Mouse (Mus musculus) layer of hippocampus, adult 2 months (tissue): ENCODE data around the gene Fcgr3. TPM values are rescaled to one million over a fixed set of nuclear protein-coding genes. Genes with fewer than 3 reads are reported as not detected.
"Not testable (repeated sequence)": the region's sequence is repeated elsewhere in the genome, so short reads cannot be mapped to it uniquely, and the experiment has no call there.

ENCODE experiments used
- DNase-seq, 2 experiments: peaks; one replicate each; pipeline ENCODE4 v3.0.0; 2022; ENCODE audit warnings: low spot score in 2 of 2
- H3K27ac ChIP-seq: fragments of 200-600 bp; 2 replicates; pipeline ENCODE4 v1.8.1; 2022
- H3K4me3 ChIP-seq: fragments of 200-600 bp; 2 replicates; pipeline ENCODE4 v1.8.1; 2022; ENCODE audit warnings: mild to moderate bottlenecking
- CTCF ChIP-seq: fragments of 200-600 bp; conservative IDR thresholded peaks from 2 replicates; pipeline ENCODE4 v1.8.1; 2022; ENCODE audit warnings: antibody characterized with exemption, mild to moderate bottlenecking, moderate library complexity
- long read RNA-seq, 2 experiments: library from polyadenylated mRNA; stranded (forward); transcript quantifications; one replicate each; pipeline ENCODE4 v2.0.0; 2021; ENCODE audit warnings: borderline mapping rate in 2 of 2
- total RNA-seq, 2 experiments: library from RNA; stranded (reverse); gene quantifications; 2 replicates each; pipeline ENCODE4 v1.2.3; 2021

Gene Fcgr3
- total RNA-seq, result 10 to 100 TPM; 12.0 to 12.3 TPM
- long read RNA-seq, experiment 1, partial matches to known transcripts, result 0 of 4 reads
- long read RNA-seq, experiment 1, other reads (novel, unspliced or antisense), result 1 of 4 reads
- long read RNA-seq, experiment 2, transcript Fcgr3-201 (5 exons, 1,347 nt), result major isoform, 7 of 11 reads
- long read RNA-seq, experiment 2, partial matches to known transcripts, result 0 of 11 reads
- long read RNA-seq, experiment 2, other reads (novel, unspliced or antisense), result 2 of 11 reads

- TF ChIP-seq CTCF, result peak; percentile 55
- H3K4me3 ChIP-seq, result peak within 1 kb of the TSS; percentile 46
- peak; percentile 67 to 72 for DNase-seq
- H3K27ac ChIP-seq, result not testable (repeated sequence)
These were observed at the start of gene Fcgr3 for GRCm38 (mm10) chr1:171064491-171065242. Gene Fcgr3, minus strand, starts transcription at chr1:171064935.

GRCm38 (mm10) chr1:171113873-171114299, 49.2 kb upstream of the Fcgr3 start, which contains the start of gene Cfap126:
Gene Cfap126, plus strand, starts transcription at chr1:171113918.
- peak within 1 kb of the TSS; percentile 74 for H3K27ac ChIP-seq
- no peak for TF ChIP-seq CTCF
- H3K4me3 ChIP-seq, result peak within 1 kb of the TSS; percentile 67

DNA sequence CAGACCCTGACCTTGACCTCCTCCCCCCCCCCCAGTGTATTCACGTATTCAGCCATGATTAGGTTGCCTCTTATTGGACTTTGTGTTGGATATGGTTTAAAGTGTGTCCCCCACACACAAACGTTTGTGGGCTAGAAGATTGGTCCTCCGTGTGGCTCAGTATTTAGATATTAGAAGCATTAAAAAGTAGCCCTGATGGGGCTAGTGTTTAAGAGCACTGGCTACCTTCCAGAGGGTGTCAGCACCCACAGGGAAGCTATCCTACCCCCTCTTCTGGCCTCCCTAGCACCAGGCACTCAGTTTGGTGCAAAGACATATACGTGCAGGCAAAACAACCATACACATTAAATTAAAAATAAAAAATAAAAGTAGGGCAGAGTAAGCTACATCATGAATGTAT, 48.3 kb upstream of the Fcgr3 start:
- Histone ChIP-seq H3K4me3 (no peak overlapping the region), H3K27ac (no peak overlapping the region; the same call in 1 of the 2 replicates)
- TF ChIP-seq CTCF, result no peak
- DNase-seq, result no peak

More at GRCm38 (mm10) chr1:171113873-171114299, 49.2 kb upstream of the Fcgr3 start, which contains the start of gene Cfap126:
- peak; percentile 22 to 52 for DNase-seq

DNA sequence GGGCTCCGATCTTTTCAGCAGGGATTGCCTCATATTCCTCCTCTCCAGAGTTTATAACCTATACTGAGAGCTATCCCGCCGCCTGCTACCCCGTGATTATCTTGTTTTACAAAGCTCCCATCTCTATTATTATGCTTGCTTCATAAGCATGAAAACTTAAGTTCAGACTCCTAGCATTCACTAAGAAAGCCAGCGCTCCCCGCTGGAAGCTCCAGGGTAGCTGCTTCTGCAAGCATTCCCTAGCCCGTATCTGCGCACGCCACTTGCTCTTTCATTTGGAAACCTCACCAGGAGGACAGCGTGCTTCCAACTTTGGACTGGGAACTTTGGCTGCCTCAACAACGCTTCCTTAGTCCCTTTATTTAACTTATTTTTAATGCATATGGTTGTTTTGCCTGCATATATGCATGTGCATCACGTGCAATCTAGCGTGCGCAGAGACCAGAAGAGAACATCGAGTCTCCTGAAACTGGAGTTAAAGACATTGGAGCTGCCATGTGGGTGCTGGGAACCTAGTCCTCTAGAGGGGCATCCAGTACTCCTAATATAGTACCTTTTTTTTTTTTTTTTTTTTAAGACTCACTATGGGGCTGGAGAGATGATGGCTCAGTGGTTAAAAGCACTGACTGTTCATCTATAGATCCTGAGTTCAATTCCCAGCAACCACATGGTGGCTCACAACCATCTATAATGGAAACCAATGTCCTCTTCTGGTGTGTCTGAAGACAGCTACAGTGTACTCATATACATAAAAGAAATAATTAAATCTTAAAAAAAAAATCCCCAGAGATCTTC, 47.2 kb upstream of the Fcgr3 start:
- Histone ChIP-seq H3K4me3 (peak overlapping the region; percentile 84), H3K27ac (peak overlapping the region; percentile 81)
- TF ChIP-seq CTCF, result no peak; the same call in 1 of the 2 replicates
- DNase-seq, result peak; percentile 18 to 20

DNA sequence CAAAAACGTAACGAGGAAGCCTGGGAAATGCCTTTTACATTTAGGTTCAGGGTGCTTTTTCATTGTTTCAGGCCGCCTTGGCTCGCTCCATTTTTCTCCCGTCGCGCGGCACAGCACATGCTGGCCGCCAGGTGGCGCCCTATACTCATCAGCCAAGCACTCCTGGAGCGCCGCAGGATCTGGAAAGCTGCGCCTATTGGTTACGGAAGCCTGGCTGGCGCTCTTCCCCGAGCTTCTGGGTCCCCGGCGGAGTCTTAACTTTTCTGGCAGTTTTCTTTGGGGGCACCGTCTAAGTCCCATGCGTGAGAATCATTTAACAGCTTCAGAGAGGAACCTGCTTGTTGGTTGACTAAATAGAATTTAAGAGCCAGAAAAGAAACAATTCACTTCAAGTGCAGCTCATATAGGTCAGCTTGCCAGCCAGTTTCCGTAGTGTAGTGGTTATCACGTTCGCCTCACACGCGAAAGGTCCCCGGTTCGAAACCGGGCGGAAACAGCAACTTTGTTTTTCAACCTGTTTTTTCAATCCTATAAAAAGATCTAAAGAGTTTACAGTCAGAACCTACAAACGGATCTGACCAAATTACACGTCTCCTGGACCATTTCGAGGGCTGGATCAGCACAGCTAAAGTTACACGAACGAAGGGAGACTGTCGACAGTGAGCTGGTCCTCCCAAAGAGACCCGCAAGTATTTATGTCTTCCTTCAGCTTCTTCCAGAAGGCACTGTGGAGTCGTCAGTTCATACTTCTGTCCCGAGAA, 46.5 kb upstream of the Fcgr3 start:
- peak; percentile 100 for TF ChIP-seq CTCF
- Histone ChIP-seq H3K27ac (peak overlapping the region; percentile 81), H3K4me3 (peak overlapping the region; percentile 84)
- DNase-seq, result peak; percentile 92 to 93

- Histone ChIP-seq H3K4me3 (peak overlapping the region; percentile 84), H3K27ac (peak overlapping the region; percentile 81)
- TF ChIP-seq CTCF, result no peak
- DNase-seq, result no peak
These were observed 45.9 kb upstream of the Fcgr3 start for GRCm38 (mm10) chr1:171110659-171111019.

- Histone ChIP-seq H3K27ac (no peak overlapping the region), H3K4me3 (no peak overlapping the region)
- TF ChIP-seq CTCF, result no peak
- DNase-seq, result no peak
These were observed 44.9 kb upstream of the Fcgr3 start for GRCm38 (mm10) chr1:171109620-171110019.

GRCm38 (mm10) chr1:171105226-171105625, 40.5 kb upstream of the Fcgr3 start:
- Histone ChIP-seq H3K4me3 (no peak overlapping the region), H3K27ac (no peak overlapping the region)
- no peak for DNase-seq
- no peak for TF ChIP-seq CTCF

DNA sequence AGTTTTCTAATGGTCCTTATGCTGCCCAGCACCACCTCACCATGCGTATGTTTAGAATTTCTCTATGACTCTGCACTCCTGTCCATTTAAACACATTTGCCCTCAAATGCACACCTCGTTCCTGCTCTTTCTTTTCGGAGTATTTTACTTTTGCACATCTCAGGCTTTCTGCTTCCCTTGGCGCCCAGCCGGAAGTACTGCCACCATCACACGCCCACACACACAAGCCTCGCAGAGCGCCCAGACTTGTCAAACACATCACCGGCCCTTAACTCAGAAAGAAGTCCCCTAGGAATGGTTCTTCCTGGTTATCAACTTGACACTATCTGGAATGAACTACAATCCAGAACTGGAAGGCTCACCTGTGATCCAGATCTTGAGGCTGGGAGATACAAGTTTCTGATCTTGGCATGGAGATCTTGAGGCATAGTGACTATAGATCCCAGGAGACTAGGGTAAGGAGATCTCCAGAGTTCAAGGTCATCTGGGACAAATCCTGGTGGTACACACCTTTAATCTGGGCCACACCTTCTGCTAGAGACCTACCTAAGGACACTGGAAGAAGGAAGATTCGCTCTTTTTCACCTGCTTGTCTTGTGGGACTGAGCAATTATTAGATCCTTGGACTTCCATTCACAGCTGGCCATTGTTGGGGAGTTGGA, 38.6 kb upstream of the Fcgr3 start:
- no peak for TF ChIP-seq CTCF
- H3K4me3 ChIP-seq, result peak overlapping the region; percentile 95
- 0 out of 2 replicates have a peak overlapping the region, but pooled peaks have one; percentile 28 for H3K27ac ChIP-seq
- DNase-seq, result no peak

GRCm38 (mm10) chr1:171102547-171103177, 37.9 kb upstream of the Fcgr3 start:
- peak overlapping the region; percentile 93 for H3K27ac ChIP-seq
- no peak for TF ChIP-seq CTCF
- peak overlapping the region; percentile 95 for H3K4me3 ChIP-seq
- DNase-seq, result peak; percentile 82 to 88
